Mouse (Mus musculus): ENCODE data around the gene Nhlrc2. TPM values are rescaled to one million over a fixed set of nuclear protein-coding genes. Genes with fewer than 3 reads are reported as not detected.

Nhlrc2 gene
- polyA plus RNA-seq, 1 experiment: 1.3 TPM

- Histone ChIP-seq H3K4me3 (replicated peaks) (no peak overlapping the region), H3K4me1 (ENCODE audit: control insufficient read depth) (no peaks in the 10 kb centered on the region), H3K36me3 (ENCODE audit: control insufficient read depth) (peaks cover 84% of the 10 kb centered on the region), H3K9me3 (ENCODE audit: control insufficient read depth, low read length) (no peaks in the 10 kb centered on the region), H3K27me3 (ENCODE audit: control insufficient read depth) (no peaks in the 10 kb centered on the region)
- TF ChIP-seq TAL1 (IDR thresholded peaks at IDR 0.05; ENCODE audit: low read length) (no peak), GATA1 (IDR thresholded peaks at IDR 0.05; ENCODE audit: low read length) (no peak)
Measured at GRCm38 (mm10) chr19:56535064-56535463, 13.0 kb upstream of the Nhlrc2 start.

GRCm38 (mm10) chr19:56535765-56536164, 12.3 kb upstream of the Nhlrc2 start:
- TF ChIP-seq GATA1 (IDR thresholded peaks at IDR 0.05; ENCODE audit: low read length) (no peak), TAL1 (IDR thresholded peaks at IDR 0.05; ENCODE audit: low read length) (no peak)
- Histone ChIP-seq H3K27me3 (ENCODE audit: control insufficient read depth) (no peaks in the 10 kb centered on the region), H3K4me3 (replicated peaks) (no peak overlapping the region), H3K4me1 (ENCODE audit: control insufficient read depth) (no peaks in the 10 kb centered on the region), H3K9me3 (ENCODE audit: control insufficient read depth, low read length) (no peaks in the 10 kb centered on the region), H3K36me3 (ENCODE audit: control insufficient read depth) (peaks cover 91% of the 10 kb centered on the region)

- TF ChIP-seq TAL1 (IDR thresholded peaks at IDR 0.05; ENCODE audit: low read length) (no peak), GATA1 (IDR thresholded peaks at IDR 0.05; ENCODE audit: low read length) (no peak)
- H3K36me3 ChIP-seq (ENCODE audit: control insufficient read depth): peaks cover 69% of the 10 kb centered on the region
- H3K4me3 ChIP-seq (replicated peaks): peak overlapping the region; percentile 58
- H3K4me1 ChIP-seq (ENCODE audit: control insufficient read depth): peaks cover 56% of the 10 kb centered on the region
- H3K27me3 ChIP-seq (ENCODE audit: control insufficient read depth): no peaks in the 10 kb centered on the region
- H3K9me3 ChIP-seq (ENCODE audit: control insufficient read depth, low read length): no peaks in the 10 kb centered on the region
Measured at GRCm38 (mm10) chr19:56543320-56543719, 4.7 kb upstream of the Nhlrc2 start.

- Histone ChIP-seq H3K36me3 (ENCODE audit: control insufficient read depth) (peaks cover 59% of the 10 kb centered on the region), H3K9me3 (ENCODE audit: control insufficient read depth, low read length) (no peaks in the 10 kb centered on the region), H3K27me3 (ENCODE audit: control insufficient read depth) (no peaks in the 10 kb centered on the region), H3K4me3 (replicated peaks) (no peak overlapping the region), H3K4me1 (ENCODE audit: control insufficient read depth) (peaks cover 66% of the 10 kb centered on the region)
- TF ChIP-seq GATA1 (IDR thresholded peaks at IDR 0.05; ENCODE audit: low read length) (no peak), TAL1 (IDR thresholded peaks at IDR 0.05; ENCODE audit: low read length) (no peak)
Measured at GRCm38 (mm10) chr19:56544681-56545388, 3.2 kb upstream of the Nhlrc2 start.

- Histone ChIP-seq H3K4me1 (ENCODE audit: control insufficient read depth) (peaks cover 78% of the 10 kb centered on the region), H3K4me3 (replicated peaks) (peak overlapping the region; percentile 89), H3K9me3 (ENCODE audit: control insufficient read depth, low read length) (no peaks in the 10 kb centered on the region), H3K27me3 (ENCODE audit: control insufficient read depth) (no peaks in the 10 kb centered on the region), H3K36me3 (ENCODE audit: control insufficient read depth) (peaks cover 50% of the 10 kb centered on the region)
- TF ChIP-seq TAL1 (IDR thresholded peaks at IDR 0.05; ENCODE audit: low read length) (no peak), GATA1 (IDR thresholded peaks at IDR 0.05; ENCODE audit: low read length) (no peak)
Measured at GRCm38 (mm10) chr19:56546031-56546430, 2.0 kb upstream of the Nhlrc2 start.

- peaks cover 51% of the 10 kb centered on the region for H3K36me3 ChIP-seq (ENCODE audit: control insufficient read depth)
- H3K4me3 ChIP-seq (replicated peaks): peak within 1 kb of the TSS; percentile 89
- TF ChIP-seq GATA1 (IDR thresholded peaks at IDR 0.05; ENCODE audit: low read length): no peak
- no peak for TF ChIP-seq TAL1 (IDR thresholded peaks at IDR 0.05; ENCODE audit: low read length)
- peaks cover 74% of the 10 kb centered on the region for H3K4me1 ChIP-seq (ENCODE audit: control insufficient read depth)
- H3K27me3 ChIP-seq (ENCODE audit: control insufficient read depth): no peaks in the 10 kb centered on the region
- no peaks in the 10 kb centered on the region for H3K9me3 ChIP-seq (ENCODE audit: control insufficient read depth, low read length)
Measured at GRCm38 (mm10) chr19:56547456-56548229, 418 bp upstream of the Nhlrc2 start, which contains the start of gene Dclre1a. Dclre1a (minus strand) TSS chr19:56548222.

GRCm38 (mm10) chr19:56549033-56549680, 1.1 kb downstream of the Nhlrc2 start:
- Histone ChIP-seq H3K27me3 (ENCODE audit: control insufficient read depth) (no peaks in the 10 kb centered on the region), H3K4me3 (replicated peaks) (peak overlapping the region; percentile 89), H3K4me1 (ENCODE audit: control insufficient read depth) (peaks cover 61% of the 10 kb centered on the region), H3K36me3 (ENCODE audit: control insufficient read depth) (peaks cover 53% of the 10 kb centered on the region), H3K9me3 (ENCODE audit: control insufficient read depth, low read length) (no peaks in the 10 kb centered on the region)
- TF ChIP-seq TAL1 (IDR thresholded peaks at IDR 0.05; ENCODE audit: low read length) (no peak), GATA1 (IDR thresholded peaks at IDR 0.05; ENCODE audit: low read length) (no peak)

GRCm38 (mm10) chr19:56553177-56553576, 5.1 kb downstream of the Nhlrc2 start:
- no peaks in the 10 kb centered on the region for H3K9me3 ChIP-seq (ENCODE audit: control insufficient read depth, low read length)
- peaks cover 63% of the 10 kb centered on the region for H3K36me3 ChIP-seq (ENCODE audit: control insufficient read depth)
- no peak overlapping the region for H3K4me3 ChIP-seq (replicated peaks)
- H3K27me3 ChIP-seq (ENCODE audit: control insufficient read depth): no peaks in the 10 kb centered on the region
- TF ChIP-seq TAL1 (IDR thresholded peaks at IDR 0.05; ENCODE audit: low read length) (no peak), GATA1 (IDR thresholded peaks at IDR 0.05; ENCODE audit: low read length) (no peak)
- H3K4me1 ChIP-seq (ENCODE audit: control insufficient read depth): peaks cover 30% of the 10 kb centered on the region

GRCm38 (mm10) chr19:56555972-56556371, 7.9 kb downstream of the Nhlrc2 start:
- no peaks in the 10 kb centered on the region for H3K27me3 ChIP-seq (ENCODE audit: control insufficient read depth)
- H3K4me3 ChIP-seq (replicated peaks): no peak overlapping the region
- peaks cover 86% of the 10 kb centered on the region for H3K36me3 ChIP-seq (ENCODE audit: control insufficient read depth)
- H3K9me3 ChIP-seq (ENCODE audit: control insufficient read depth, low read length): no peaks in the 10 kb centered on the region
- TF ChIP-seq TAL1 (IDR thresholded peaks at IDR 0.05; ENCODE audit: low read length) (no peak), GATA1 (IDR thresholded peaks at IDR 0.05; ENCODE audit: low read length) (no peak)
- peaks cover 16% of the 10 kb centered on the region for H3K4me1 ChIP-seq (ENCODE audit: control insufficient read depth)

All from erythroblast, embryonic 14.5 days (primary cell).